Mouse (Mus musculus): Measurements from ENCODE around the gene D10Wsu102e.

DNA sequence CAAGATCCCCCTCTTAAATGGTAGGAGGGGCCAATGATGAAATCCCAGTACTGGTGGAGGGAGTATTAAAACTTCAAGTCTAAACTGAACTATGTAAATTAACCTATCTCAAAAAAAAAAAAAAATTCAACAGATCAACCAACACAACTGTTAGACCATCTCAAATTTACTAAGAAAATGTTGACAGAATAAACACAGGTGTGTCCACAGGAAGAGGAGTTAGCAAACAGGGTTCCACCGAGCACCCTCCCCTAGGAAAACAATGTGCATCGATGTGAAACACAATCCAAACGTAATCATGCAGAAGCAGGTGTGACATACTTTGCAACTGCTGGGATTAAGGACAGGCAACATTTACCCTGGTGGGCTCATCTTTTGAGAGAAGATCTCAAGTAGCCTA lies 35.1 kb upstream of the D10Wsu102e start:
- TF ChIP-seq MAX (IDR thresholded peaks at IDR 0.05; ENCODE audit: low read depth) (no peak), TCF12 (IDR thresholded peaks at IDR 0.05; ENCODE audit: insufficient read depth, poor library complexity, severe bottlenecking) (no peak), POLR2A (IDR thresholded peaks at IDR 0.05; ENCODE audit: insufficient read length, low read depth) (no peak), MYOD1 (IDR thresholded peaks at IDR 0.05; ENCODE audit: control insufficient read depth in 1 of 3, insufficient read length in 2 of 3, low read depth in 2 of 3) (no peak), USF1 (IDR thresholded peaks at IDR 0.05; ENCODE audit: low read depth) (no peak), TCF3 (IDR thresholded peaks at IDR 0.05; ENCODE audit: insufficient read length, low read depth) (no peak), POLR2AphosphoS2 (IDR thresholded peaks at IDR 0.05; ENCODE audit: insufficient read length, low read depth) (no peak), CEBPB (IDR thresholded peaks at IDR 0.05; ENCODE audit: insufficient read depth, poor library complexity, severe bottlenecking) (no peak), E2F4 (IDR thresholded peaks at IDR 0.05; ENCODE audit: insufficient read depth) (no peak), REST (IDR thresholded peaks at IDR 0.05; ENCODE audit: insufficient read depth, insufficient read length) (no peak)
